Mouse (Mus musculus): ENCODE results near the gene Prickle2.

Prickle2 gene

GRCm38 (mm10) chr6:92427406-92428171 is 278.4 kb downstream of the Prickle2 start:
- DNase-seq, result peak; percentile 81 to 83

DNA sequence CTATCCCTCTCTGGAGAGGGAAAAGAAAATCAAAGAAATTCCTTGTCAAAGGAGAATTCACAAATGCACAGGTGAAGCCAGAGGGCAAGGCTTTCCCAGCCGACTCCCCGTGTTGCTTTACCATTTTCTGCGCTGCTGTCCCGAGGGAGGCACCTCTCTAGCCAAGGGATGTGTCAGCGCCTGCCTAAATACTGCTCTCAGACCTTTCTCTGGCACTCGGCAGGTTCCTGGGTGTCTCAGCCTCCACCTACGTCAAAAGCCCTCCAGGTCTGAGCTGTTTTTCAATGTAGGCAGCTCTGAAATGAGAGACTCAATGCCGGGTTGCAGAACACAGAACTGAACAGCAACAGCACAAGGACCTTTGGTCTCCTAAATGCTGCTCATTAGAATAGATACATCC is 280.1 kb downstream of the Prickle2 start:
- no peak for DNase-seq

DNA sequence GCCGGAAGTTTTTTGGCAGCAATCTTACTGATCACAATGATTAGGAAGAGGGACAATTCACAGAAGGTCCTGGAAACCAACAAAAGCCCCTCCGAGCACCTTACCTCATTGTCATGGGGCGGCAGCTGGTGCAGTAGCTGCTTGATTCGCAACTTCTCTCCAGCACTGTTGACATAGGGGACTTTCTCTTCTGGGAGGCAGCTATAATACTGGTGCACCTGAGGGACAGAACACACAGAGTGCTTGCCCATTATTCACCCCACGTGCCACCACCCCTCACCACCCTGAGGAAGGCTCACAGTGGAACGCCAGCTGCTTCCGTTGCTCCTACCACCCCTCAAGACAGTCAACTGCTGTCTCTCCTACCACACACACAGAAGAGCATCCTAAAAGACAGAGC is 280.5 kb downstream of the Prickle2 start:
- DNase-seq, result no peak

- DNase-seq, result no peak
Measured at GRCm38 (mm10) chr6:92424991-92425390, 281.0 kb downstream of the Prickle2 start.

GRCm38 (mm10) chr6:92422286-92422685 is 283.7 kb downstream of the Prickle2 start:
- DNase-seq, result peak; percentile 39 to 64

- no peak for DNase-seq
Measured at GRCm38 (mm10) chr6:92420106-92420505, 285.8 kb downstream of the Prickle2 start.

GRCm38 (mm10) chr6:92415405-92415755 is 290.6 kb downstream of the Prickle2 start:
- DNase-seq, result no peak

DNA sequence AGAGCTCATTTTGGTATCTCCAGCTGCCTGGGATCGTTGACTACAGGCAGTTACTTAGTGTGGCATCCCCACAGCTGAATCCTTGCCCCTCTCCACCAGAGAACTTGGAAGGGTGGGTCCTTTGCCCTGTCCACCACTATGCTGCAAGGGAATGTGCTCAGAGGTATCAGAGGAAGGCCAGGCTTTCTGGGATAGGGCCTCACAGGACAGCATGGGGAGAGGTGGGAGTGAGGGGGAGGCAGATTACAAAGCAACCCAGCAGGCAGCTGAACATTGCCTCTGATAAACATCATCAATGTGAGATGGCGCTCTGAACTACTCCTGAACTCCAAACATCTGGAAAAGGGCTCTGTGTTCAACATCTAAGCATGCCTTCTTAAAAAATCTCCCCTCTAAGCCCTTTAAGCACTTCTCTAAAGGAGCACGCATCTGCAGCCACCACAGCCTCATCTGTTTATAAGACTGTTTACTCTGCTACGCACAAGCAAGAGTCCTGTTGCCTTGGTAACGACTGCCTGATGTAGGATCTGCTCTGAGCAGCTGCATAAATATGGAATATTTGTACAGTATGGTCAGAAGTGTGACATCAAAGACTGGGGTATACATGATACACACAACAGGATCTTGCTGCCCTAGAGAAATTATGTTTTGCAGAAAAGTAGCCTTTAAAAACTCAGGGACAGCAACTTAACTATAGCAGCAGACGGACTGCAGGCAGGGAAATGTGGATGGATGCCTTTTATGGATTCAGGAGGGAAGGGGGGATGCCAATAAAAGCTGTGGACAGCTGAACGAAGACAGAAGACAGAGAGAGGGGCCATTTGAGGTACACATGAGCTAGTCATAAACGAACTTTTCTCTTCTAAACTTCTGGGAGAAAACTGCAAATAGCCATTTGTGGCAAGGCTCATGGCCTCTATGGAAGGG is 291.2 kb downstream of the Prickle2 start:
- no peak for DNase-seq

GRCm38 (mm10) chr6:92413982-92414381 is 292.0 kb downstream of the Prickle2 start:
- DNase-seq, result no peak

DNA sequence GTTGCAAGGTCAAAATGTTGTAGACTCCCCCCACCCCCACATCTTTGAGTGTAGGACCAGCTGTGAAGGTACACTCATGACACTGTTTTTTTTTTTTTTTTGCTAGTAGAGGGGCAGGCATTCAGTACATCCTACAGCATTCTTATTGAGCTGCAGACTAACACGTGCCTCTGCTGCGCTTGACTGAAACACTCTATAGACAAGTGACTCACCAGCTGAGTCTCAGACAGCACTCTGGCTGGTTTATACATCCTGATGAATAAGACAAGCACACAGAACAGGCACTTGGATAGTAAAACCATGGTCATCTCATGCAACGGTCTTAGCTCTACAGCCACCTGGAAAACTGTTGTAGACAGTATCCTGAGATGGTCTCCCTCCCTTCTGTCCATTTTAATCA is 296.2 kb downstream of the Prickle2 start:
- no peak for DNase-seq

GRCm38 (mm10) chr6:92407259-92407658 is 298.7 kb downstream of the Prickle2 start:
- DNase-seq, result no peak

DNA sequence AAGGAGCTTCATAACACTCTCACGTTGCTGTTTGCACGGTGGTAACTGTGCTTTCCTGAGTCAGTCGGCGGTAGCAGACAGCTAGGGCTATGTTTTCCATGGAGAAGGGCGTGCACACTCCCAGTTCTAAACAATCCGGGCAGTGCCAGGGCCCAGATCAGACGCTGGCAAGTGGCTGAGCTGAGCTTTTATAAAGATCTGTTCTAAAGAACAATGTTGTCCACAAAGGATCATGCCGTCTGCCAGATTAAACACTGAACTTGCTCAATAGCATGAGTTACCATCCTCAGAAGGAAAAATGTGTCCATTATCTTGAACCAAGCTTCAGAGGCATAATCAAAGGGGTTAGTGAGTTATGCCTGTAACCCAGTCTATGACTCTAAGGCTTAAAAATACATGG is 300.4 kb downstream of the Prickle2 start:
- no peak for DNase-seq

DNA sequence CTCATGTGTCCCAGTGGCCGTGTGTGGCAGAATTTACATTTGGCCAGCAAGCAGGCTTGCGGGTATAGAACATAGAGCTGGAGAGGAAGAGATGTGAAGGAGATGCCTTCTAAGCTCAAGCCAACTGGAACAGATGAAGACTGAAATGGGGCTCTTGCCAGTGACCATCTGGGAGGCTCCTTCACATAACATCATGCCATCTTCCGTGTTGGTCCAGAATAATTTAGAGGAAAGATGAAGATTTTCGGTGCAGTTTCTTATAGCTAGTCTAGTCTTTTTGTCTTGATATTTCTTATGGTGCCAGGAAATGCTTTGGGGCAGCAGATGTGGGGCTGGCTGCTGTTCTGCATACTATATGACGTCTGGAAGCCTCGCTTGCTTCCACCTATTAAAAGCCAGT is 308.1 kb downstream of the Prickle2 start:
- DNase-seq, result peak; percentile 45 to 55

DNA sequence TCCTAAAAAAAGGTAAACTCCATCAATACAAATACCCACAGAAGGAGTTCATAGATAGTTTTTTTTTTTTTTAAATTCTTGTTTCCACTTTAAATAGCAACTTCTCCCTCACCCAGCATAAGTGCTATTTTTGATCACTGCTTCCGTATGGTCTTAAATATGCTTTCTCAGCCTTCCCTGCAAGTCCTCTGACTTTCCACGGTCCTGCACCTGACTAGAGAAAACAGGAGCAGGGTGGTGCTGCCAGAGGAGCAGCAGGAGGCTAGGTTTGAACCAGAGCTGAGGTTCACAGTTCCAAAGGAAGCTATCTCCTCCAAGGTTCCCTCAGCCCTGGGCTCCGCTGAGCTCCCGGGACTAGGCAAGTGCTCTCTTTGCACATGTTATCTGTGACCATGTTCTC is 310.4 kb downstream of the Prickle2 start:
- DNase-seq, result peak in 1 of 2 experiments; percentile 25

DNA sequence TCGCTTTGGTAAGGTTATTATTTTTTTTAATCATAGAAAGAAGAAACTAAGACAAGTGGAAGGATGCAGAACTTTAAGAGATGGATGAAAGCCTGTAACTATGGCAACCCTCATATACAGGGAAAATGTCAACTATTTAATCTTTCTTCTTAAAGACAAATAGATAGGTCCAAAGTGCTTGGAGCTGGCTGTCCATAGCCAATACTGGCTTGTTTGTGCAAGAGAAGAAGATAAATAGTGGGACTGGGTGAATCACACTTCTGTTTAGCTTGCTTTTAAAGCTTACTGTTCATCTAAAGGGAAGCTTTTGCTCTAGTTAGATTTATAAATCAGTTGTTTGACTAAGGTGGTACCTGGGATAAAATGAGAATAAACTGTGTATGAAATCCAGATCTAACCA is 310.8 kb downstream of the Prickle2 start:
- DNase-seq, result no peak

- DNase-seq, result no peak
Measured at GRCm38 (mm10) chr6:92394628-92395027, 311.3 kb downstream of the Prickle2 start.

- DNase-seq, result peak; percentile 87 to 89
Measured at GRCm38 (mm10) chr6:92390321-92390720, 315.6 kb downstream of the Prickle2 start.

DNA sequence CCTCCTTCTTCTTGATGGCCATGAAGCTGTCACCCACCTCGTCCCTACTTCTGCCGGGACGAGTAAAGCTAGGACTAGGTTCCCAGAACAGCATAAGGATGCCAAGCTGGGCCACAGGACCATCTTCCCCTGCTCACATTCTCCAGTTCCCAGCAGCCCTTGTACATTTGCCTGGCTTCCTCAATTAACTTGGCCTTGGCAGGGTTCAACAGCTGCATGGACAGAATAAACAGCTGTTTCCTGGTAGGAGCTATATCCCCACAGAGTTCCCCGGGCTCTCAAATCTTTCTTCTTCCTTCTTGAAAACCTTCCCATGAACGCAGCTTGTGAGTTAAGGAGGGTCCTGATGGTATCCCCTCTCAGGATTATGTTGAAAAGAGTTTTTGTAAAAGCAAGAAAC is 317.3 kb downstream of the Prickle2 start:
- DNase-seq, result no peak

DNA sequence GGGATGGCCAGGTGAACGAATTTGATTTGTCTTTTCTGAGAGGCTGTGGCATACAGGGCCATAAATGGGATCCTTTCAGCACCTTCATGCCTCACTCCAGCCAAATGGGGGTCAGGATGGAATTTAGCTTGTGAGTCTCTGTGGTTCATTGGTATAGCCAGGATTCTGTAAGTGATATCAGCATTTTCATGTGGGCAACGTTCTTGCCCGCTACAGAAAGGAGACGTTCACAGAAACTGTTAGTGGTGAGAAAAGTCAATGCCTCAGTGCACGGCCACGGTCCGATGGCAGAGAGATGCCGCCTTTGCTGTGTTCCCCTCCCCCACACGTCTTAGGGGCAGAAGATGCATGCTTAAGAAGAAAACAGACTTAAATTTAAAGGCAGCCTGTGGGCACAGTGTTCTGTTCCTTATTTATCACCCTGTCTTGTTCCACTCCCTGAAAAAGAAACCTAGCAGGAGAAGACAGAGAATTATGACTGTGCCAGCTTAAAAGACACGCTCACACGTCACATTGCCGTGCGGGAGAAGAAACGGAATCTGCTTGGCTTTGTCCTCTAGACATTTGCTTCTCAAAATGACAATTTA is 322.7 kb downstream of the Prickle2 start:
- no peak for DNase-seq

GRCm38 (mm10) chr6:92381085-92381484 is 324.9 kb downstream of the Prickle2 start:
- DNase-seq, result no peak

DNA sequence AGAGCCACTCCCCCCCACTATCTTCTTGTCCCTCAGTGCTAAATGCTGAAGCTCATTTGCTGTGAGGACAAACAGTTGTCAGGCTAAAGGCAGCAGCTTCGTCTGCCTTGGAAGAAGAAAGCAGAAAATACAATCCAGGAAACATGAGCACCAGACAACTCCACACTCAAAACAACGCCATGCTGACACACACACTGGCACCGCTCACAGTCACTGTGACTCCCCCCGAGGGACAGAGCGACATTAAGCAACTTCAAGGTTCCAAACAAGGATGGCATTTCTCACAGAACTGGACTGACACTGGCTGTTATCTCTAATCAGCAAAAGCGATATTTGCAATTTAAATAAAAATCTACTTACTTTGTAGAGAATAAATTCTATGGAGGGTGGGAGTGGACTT is 331.1 kb downstream of the Prickle2 start:
- DNase-seq, result no peak

DNA sequence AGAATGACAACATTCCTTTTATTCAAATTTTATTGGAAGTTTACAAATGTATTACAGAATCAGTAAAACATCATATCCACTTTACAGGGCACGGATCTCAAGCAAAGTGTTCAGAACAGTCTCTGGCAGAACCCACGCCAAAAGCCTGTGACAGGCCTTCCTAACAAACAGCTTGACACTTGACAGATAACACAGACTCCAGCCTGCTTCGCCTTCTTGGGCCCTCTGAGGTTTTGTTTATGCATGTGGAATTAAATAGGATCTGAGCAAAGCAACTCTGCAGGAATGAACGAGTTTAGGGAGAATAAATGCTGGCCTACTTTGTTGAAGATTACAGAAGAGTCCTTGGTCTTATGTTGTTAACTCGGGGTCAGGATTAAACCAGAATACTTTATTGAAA is 335.1 kb downstream of the Prickle2 start:
- no peak for DNase-seq

- no peak for DNase-seq
Measured at GRCm38 (mm10) chr6:92347278-92348028, 358.5 kb downstream of the Prickle2 start.

All from cerebellum, postnatal 14 days (tissue).